Mouse (Mus musculus) lung, embryonic 14.5 days (tissue): ENCODE data around the gene Runx1. TPM values are rescaled to one million over a fixed set of nuclear protein-coding genes. Genes with fewer than 3 reads are reported as not detected.

Experiments used
- ATAC-seq: fragments of 200-750 bp; cut with Nextera tagmentation; 2 replicates; pipeline ENCODE4 v1.8.0; 2017; ENCODE audit warnings: mild to moderate bottlenecking, moderate TSS enrichment, moderate library complexity; ENCODE audit not compliant: insufficient read depth
- DNase-seq: peaks from one replicate; pipeline ENCODE4 v3.0.0-alpha.2; 2015
- H3K27ac ChIP-seq: fragments of 300-500 bp; sonication (generic); 2 replicates; pipeline ENCODE4 v1.5.1; 2014; ENCODE audit warnings: low read depth, mild to moderate bottlenecking, moderate library complexity
- H3K27me3 ChIP-seq: fragments of 300-500 bp; sonication (generic); 2 replicates; pipeline ENCODE4 v1.6.1; 2014; ENCODE audit warnings: low read length, control low read depth; ENCODE audit not compliant: insufficient read depth
- H3K36me3 ChIP-seq: fragments of 300-500 bp; sonication (generic); 2 replicates; pipeline ENCODE4 v1.6.1; 2014; ENCODE audit warnings: control low read depth; ENCODE audit not compliant: insufficient read depth
- H3K4me1 ChIP-seq: fragments of 300-500 bp; sonication (generic); 2 replicates; pipeline ENCODE4 v1.6.1; 2014; ENCODE audit warnings: antibody characterized with exemption, control low read depth; ENCODE audit not compliant: insufficient read depth
- H3K4me2 ChIP-seq: fragments of 300-500 bp; sonication (generic); 2 replicates; pipeline ENCODE4 v1.6.1; 2014; ENCODE audit warnings: mild to moderate bottlenecking
- H3K4me3 ChIP-seq: fragments of 300-500 bp; sonication (generic); 2 replicates; pipeline ENCODE4 v1.5.1; 2014; ENCODE audit warnings: low read depth, low read length
- H3K9ac ChIP-seq: fragments of 300-500 bp; sonication (generic); 2 replicates; pipeline ENCODE4 v1.6.1; 2014
- H3K9me3 ChIP-seq: fragments of 300-500 bp; sonication (generic); 2 replicates; pipeline ENCODE4 v1.6.1; 2016; ENCODE audit warnings: low read depth, low read length, control low read depth
- CTCF ChIP-seq: IDR thresholded peaks from 2 replicates; pipeline ENCODE4 v1.5.1; 2016; ENCODE audit warnings: antibody characterized with exemption, low read depth
- WGBS: fragments of 180-500 bp; shearing (Covaris S2); extraction: QIAGEN DNeasy Blood & Tissue Kit; methylation state at CpG from one replicate; pipeline ENCODE4 v1.1.7; 2014; 5-methylcytosine and 5-hydroxymethylcytosine counted together
- polyA plus RNA-seq: library from polyadenylated mRNA; unstranded; fragments of >200 nt; fragmentation: Nextera tagmentation; extraction: Ambion mirVana; gene quantifications from 2 replicates; pipeline ENCODE4 v1.2.1, GENCODE M21; 2014

The Runx1 gene
- polyA plus RNA-seq, 1 experiment from 2014 or later: 10.8 TPM

GRCm38 (mm10) chr16:92810568-92811240 is 15.2 kb downstream of the Runx1 start:
- Histone ChIP-seq H3K9ac (no peak overlapping the region), H3K4me2 (no peak overlapping the region), H3K27ac (no peak overlapping the region), H3K4me3 (no peak overlapping the region), H3K36me3 (no peaks in the 10 kb centered on the region), H3K4me1 (0 out of 2 replicates have a peak, but pooled peaks cover 2% of the 10 kb centered on the region), H3K27me3 (no peaks in the 10 kb centered on the region), H3K9me3 (no peaks in the 10 kb centered on the region)
- no peak for TF ChIP-seq CTCF
- ATAC-seq: no peak
- 80% methylated on average over 8 of the region's 8 CpGs for WGBS
- no peak for DNase-seq

DNA sequence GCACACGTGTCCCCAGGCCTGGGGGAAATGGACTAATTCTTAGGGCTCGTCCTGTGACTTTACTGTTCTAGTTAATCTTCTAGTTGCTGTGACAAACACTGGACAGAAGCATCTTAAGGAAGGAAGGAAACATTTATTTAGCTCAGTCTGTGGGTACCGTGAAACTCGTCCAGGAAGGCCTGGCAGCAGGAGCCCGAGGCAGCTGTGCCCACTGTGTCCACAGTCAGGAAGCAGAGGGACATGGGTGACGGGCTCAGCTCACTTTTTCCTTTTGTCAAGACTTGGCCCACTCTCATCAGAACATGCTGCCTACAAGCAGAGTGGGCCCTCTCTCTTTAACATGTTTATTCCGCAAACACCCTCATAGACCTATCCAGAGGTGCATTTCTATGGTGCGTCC is 18.2 kb downstream of the Runx1 start:
- H3K4me2 ChIP-seq: no peak overlapping the region
- WGBS: 76% methylated on average over 8 of the region's 8 CpGs
- H3K9ac ChIP-seq: no peak overlapping the region
- ATAC-seq (no peak), DNase-seq (no peak)
- no peaks in the 10 kb centered on the region for H3K9me3 ChIP-seq
- H3K36me3 ChIP-seq: no peaks in the 10 kb centered on the region
- no peak overlapping the region for H3K4me3 ChIP-seq
- 0 out of 2 replicates have a peak, but pooled peaks cover 2% of the 10 kb centered on the region for H3K4me1 ChIP-seq
- no peak overlapping the region for H3K27ac ChIP-seq
- H3K27me3 ChIP-seq: no peaks in the 10 kb centered on the region
- no peak for TF ChIP-seq CTCF

DNA sequence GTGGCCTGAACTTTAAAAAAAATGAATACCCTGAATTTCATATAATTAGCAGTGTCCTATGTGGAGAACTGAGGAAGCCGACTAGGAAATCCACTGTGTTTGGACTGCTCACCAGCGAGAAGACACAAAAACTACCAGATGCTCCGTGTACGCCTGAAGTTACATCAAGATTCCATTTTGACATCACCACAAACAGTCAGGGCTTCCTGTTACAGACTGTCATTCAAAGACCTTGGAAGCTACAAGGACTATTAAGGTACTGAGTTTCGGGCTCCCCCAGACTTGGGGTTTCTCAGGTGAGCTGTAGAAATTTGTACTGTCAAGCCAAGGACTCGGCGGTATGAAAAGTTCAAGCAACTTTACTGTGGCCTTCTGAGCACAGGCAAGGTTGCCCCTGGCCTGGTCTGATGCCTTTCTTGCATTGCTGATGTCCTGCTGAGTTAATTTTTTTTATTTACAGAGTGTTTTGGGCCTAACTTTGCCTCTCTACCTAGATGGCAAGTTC is 22.8 kb downstream of the Runx1 start:
- H3K4me3 ChIP-seq: no peak overlapping the region
- H3K36me3 ChIP-seq: no peaks in the 10 kb centered on the region
- ATAC-seq (no peak), DNase-seq (no peak)
- TF ChIP-seq CTCF: no peak
- no peak overlapping the region for H3K4me2 ChIP-seq
- no peak overlapping the region for H3K9ac ChIP-seq
- H3K9me3 ChIP-seq: no peaks in the 10 kb centered on the region
- H3K27me3 ChIP-seq: no peaks in the 10 kb centered on the region
- WGBS: 78% methylated on average over 7 of the region's 7 CpGs
- no peaks in the 10 kb centered on the region for H3K4me1 ChIP-seq
- H3K27ac ChIP-seq: no peak overlapping the region

- DNase-seq: no peak
- H3K27ac ChIP-seq: no peak overlapping the region
- WGBS: 53% methylated on average over 12 of the region's 12 CpGs
- ATAC-seq: peak; percentile 63; the same call in 1 of the 2 replicates
- no peak overlapping the region for H3K9ac ChIP-seq
- no peaks in the 10 kb centered on the region for H3K27me3 ChIP-seq
- no peaks in the 10 kb centered on the region for H3K4me1 ChIP-seq
- H3K36me3 ChIP-seq: no peaks in the 10 kb centered on the region
- TF ChIP-seq CTCF: no peak
- H3K4me3 ChIP-seq: no peak overlapping the region
- no peaks in the 10 kb centered on the region for H3K9me3 ChIP-seq
- H3K4me2 ChIP-seq: no peak overlapping the region
These were observed 24.4 kb downstream of the Runx1 start for GRCm38 (mm10) chr16:92801567-92801966.

GRCm38 (mm10) chr16:92800845-92801244 is 25.1 kb downstream of the Runx1 start:
- DNase-seq: no peak
- Histone ChIP-seq H3K27me3 (no peaks in the 10 kb centered on the region), H3K9ac (no peak overlapping the region), H3K27ac (no peak overlapping the region), H3K4me1 (no peaks in the 10 kb centered on the region), H3K4me3 (no peak overlapping the region), H3K4me2 (no peak overlapping the region), H3K9me3 (no peaks in the 10 kb centered on the region), H3K36me3 (no peaks in the 10 kb centered on the region)
- ATAC-seq: no peak
- 79% methylated on average over 5 of the region's 5 CpGs for WGBS
- no peak for TF ChIP-seq CTCF

DNA sequence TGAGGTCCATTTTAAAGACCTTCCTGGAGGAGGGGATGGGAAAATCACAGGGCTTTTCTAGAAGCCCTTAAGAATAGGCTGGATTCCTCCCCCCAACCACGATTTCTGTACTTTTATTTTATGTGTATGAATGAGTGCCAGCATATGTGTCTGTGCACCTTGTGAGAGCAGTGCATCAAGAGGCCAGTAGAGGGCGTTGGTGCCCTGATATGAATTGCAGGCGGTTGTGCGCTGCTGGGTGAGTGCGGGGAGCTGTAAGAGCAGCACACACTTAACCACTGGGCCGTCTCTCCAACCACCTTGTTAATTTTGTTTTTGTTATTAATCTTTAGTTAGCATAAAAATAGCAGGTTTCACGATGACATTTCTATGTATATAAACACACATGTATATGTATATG is 26.0 kb downstream of the Runx1 start:
- H3K27me3 ChIP-seq: no peaks in the 10 kb centered on the region
- ATAC-seq (no peak), DNase-seq (no peak)
- no peak overlapping the region for H3K4me2 ChIP-seq
- 0 out of 2 replicates have a peak, but pooled peaks have one; percentile 9 for TF ChIP-seq CTCF
- 85% methylated on average over 7 of the region's 7 CpGs for WGBS
- H3K4me1 ChIP-seq: no peaks in the 10 kb centered on the region
- no peaks in the 10 kb centered on the region for H3K36me3 ChIP-seq
- no peak overlapping the region for H3K9ac ChIP-seq
- H3K9me3 ChIP-seq: no peaks in the 10 kb centered on the region
- H3K4me3 ChIP-seq: no peak overlapping the region
- no peak overlapping the region for H3K27ac ChIP-seq

DNA sequence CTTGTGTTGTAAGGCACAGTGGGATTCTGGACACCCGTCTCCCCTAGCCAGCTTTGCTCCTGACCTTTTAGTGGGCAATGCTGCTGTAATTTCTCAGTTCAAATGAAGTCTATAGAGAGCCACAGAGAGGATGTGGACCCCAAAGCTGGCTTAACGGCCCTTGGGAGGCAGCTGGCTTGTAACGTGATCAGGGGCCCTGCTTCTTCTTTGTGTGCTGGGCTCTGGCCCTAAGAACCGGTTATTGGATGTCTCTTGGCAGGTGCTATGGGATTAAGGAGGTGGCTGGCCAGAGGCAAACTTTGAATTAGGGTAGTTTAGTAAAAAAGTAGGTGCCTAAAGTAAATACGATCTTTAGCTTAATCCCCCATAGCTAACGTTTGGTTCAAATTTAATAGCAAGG is 31.8 kb downstream of the Runx1 start:
- no peak overlapping the region for H3K9ac ChIP-seq
- no peak for TF ChIP-seq CTCF
- 38% methylated on average over 6 of the region's 6 CpGs for WGBS
- H3K4me2 ChIP-seq: no peak overlapping the region
- ATAC-seq: no peak
- H3K4me3 ChIP-seq: no peak overlapping the region
- no peak overlapping the region for H3K27ac ChIP-seq
- H3K4me1 ChIP-seq: no peaks in the 10 kb centered on the region
- no peaks in the 10 kb centered on the region for H3K36me3 ChIP-seq
- H3K27me3 ChIP-seq: no peaks in the 10 kb centered on the region
- DNase-seq: no peak
- no peaks in the 10 kb centered on the region for H3K9me3 ChIP-seq
